Mouse (Mus musculus) brain, adult 2 months (tissue): ENCODE measurements at regions not wholly inside any gene's neighbourhood (a gene's known extent, or its start where the extent isn't known, plus 50 kb on each side); places are given as distances from the start of the nearest gene placed in this dataset.
A peak's percentile ranks its signal among the peaks of the same experiment; 100 is the strongest.
"Not testable (repeated sequence)": the region's sequence is repeated elsewhere in the genome, so short reads cannot be mapped to it uniquely, and the experiment has no call there.

Experiments used
- DNase-seq: peaks from one replicate; pipeline ENCODE4 v3.0.0; 2011; ENCODE audit warnings: low read depth, low spot score

DNA sequence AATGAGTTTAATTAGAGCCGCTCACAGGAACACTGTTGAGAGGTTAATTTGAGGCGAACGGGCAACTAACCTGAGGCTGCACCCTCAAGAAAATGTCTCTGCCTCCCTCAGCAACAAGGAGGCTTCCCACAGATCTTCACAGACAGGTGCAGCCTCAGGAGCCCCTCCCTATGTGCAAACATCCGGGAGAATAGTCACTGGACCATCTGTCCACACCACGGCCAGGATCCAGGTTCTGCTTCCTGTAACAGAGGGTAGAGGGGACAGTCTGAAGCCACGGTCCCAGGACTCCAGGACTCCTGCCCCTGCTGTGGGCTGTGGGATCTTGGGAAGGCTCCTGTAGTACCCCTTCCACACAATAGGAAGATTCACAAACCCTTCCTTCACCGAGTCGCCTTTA is 134.1 kb upstream of the Gadl1 start:
- DNase-seq: no peak

GRCm38 (mm10) chr9:115775858-115776257 is 133.4 kb upstream of the Gadl1 start:
- DNase-seq: peak; percentile 46

GRCm38 (mm10) chr9:115777097-115777864 is 132.0 kb upstream of the Gadl1 start:
- DNase-seq: no peak

DNA sequence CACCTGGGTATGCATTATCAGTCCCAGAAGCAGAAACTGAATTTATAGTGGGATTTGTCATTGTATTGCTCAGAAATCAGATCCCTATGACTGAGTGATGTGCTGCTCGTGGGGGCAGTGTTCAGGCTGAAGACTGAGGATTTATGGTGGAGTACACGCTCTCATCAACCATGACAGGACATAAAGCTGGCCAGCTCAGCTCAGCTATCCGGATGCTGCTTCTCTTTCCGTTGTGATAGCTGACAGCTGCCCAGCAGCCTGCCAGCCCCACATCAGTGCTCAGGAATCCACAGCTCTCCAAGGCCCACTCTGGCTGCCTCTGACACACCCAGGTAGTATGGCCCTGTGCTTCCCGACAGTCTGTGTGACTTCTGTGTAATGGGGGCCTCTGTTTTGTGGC is 130.4 kb upstream of the Gadl1 start:
- DNase-seq: no peak

GRCm38 (mm10) chr9:115799330-115799729 is 109.9 kb upstream of the Gadl1 start:
- DNase-seq: no peak

DNA sequence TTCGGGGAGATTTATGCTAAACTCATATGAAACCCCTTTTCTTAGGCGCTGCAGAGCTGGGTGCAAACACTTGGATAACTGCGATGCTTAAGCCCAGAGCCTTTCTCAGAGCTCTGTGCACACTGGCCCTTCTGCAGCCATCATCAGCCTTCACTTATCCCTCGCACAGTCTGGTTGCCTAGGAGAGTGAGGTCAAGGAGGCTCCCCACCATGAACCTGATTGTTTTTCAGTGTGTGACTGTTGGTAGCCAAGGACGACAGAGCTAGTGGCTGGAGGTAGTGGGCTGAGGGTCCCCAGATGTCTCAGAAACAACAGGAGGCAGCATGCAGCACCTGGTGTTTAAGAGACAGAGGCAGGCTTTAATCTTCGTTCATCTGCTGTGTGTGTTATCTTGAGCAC is 108.6 kb upstream of the Gadl1 start:
- DNase-seq: no peak

DNA sequence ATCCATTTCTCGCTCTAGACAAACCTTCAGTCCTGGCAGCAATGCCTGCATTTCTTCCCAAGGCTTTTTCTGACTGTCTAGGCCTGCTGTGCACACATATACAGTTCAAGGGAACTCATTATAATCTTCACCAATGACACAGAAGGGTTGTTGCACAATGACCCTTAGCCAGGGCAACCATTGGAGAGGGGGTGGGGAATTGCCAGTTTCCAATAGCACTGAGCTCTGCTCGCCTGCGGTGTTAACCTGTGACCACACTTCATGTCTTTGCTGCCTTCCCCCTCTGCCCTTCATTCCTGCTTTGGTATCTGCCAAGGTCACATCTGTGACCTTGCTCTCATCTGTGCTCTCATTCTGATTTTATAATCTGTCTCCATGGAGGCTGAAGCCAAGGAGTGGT is 106.2 kb upstream of the Gadl1 start:
- DNase-seq: no peak

- peak; percentile 7 for DNase-seq
Measured at GRCm38 (mm10) chr9:115805224-115805623, 104.0 kb upstream of the Gadl1 start.

DNA sequence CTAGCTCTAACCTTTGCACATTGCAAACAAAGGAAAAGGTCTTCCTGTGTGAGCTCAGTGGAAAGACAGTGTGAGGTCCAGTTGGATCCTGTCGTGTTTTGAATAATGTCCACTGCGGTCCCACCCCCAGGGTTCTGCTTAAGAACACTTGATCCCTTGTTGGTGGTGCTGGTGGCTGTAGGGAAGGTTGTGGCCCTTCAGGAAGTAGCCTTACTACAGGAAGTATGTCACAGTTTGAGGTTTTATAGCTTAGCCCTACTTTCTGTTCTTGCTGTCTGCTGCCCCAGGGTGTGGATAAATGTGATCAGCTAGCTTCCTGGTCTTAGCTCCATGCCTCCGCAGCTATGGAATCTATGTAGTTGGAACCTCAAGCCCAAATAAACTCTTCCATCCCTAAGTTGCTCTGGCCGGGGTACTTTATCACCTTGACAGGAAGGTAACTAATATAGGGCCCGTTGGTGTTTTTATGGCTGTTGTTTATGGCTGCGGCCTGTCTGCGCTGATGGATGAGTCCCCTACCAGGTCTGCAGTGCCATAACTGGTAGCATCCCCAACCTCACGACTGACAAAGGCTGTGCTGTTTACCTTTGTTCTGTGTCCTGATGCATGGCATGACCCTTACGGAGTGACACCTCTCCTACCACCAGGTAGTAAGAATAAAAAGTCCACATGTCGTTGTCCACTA is 103.1 kb upstream of the Gadl1 start:
- no peak for DNase-seq

GRCm38 (mm10) chr9:115840186-115840585 is 69.1 kb upstream of the Gadl1 start:
- DNase-seq: no peak

GRCm38 (mm10) chr9:115840791-115841190 is 68.5 kb upstream of the Gadl1 start:
- no peak for DNase-seq

- DNase-seq: no peak
Measured at GRCm38 (mm10) chr9:115841684-115842083, 67.6 kb upstream of the Gadl1 start.

DNA sequence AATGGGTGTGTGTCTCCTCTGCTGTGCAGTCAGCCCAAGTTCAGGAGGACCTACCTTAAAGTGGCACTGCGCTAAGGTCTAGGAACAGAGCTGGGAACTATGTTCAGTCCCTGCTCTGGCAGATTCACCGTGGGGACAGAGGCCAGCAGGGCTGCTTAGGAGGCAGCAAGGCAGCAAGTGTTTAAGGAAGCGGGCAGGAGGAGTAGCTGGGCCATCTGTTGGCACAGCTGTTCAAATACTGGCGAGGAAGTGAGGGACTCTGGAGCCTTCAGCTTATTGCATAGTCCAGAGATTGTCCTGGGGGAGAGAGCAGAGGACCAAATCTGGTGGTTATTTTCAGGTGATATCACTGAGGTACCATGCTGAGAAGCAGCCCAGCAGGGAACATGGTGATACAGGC is 64.9 kb upstream of the Gadl1 start:
- peak; percentile 21 for DNase-seq

DNA sequence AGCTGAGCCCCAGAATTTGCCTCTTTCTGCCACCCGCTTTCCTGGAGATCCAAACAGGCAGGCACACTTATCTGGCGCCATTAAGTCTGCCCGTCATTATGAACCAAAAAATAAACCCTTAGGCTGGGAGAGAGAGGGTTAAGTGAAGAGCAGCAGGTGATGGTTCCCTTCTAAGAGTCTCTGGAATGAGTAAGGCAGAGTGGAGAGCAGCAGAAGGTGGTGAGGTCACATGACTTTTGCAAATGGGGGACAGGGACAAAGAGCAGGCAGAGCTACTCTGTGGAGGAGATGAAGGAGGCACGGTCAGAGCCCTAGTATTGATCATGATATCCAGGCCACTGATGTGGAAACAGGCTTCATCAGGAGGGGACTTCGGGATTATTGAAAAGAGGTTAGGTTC is 64.2 kb upstream of the Gadl1 start:
- no peak for DNase-seq

- no peak for DNase-seq
Measured at GRCm38 (mm10) chr9:115847289-115848074, 61.8 kb upstream of the Gadl1 start.

- not testable (repeated sequence) for DNase-seq
Measured at GRCm38 (mm10) chr9:115853210-115853842, 55.9 kb upstream of the Gadl1 start.

DNA sequence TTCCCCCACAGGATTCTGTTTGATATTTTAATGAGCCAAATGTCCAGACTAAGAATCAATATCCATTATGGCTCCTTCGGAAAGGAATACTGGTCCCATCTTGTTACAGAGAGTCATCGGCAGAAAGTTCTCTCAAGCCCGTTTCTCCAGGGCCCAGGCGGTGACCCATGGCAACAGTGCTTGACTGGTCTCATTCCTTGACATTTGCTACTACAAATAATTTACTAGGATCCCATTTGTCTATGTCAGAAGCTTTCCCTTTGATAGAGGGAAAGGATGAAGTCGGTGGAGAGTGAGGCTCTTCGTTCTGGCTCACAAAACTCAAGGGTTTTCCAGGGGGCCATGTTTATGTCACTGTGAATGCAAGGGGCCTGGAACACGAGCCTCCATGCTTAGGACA is 52.0 kb upstream of the Gadl1 start:
- DNase-seq: no peak

DNA sequence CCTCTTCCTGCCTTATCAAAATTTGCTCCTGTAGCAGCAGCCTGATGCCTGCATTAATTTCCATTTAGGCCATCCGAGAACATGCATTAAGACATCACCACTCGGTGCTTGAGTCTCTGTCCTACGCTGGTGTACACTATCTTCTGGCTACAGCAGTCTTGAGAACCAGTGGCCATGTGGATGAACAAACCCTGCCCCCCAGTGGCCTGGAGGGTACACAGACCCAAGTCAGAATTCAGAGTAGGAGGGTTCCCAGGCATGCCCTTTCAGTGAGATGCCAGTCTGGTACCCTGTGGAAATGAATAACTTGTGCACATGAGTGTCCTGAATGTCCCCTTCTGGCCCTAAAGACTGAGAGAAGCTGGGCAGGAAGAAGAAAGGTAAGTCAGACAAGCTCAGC is 50.4 kb upstream of the Gadl1 start:
- DNase-seq: peak; percentile 22
